Mouse (Mus musculus): ENCODE measurements around the gene Svs3b. TPM values are rescaled to one million over a fixed set of nuclear protein-coding genes. Genes with fewer than 3 reads are reported as not detected.

Gene Svs3b
- not detected in 4 replicates for total RNA-seq (2023)

DNA sequence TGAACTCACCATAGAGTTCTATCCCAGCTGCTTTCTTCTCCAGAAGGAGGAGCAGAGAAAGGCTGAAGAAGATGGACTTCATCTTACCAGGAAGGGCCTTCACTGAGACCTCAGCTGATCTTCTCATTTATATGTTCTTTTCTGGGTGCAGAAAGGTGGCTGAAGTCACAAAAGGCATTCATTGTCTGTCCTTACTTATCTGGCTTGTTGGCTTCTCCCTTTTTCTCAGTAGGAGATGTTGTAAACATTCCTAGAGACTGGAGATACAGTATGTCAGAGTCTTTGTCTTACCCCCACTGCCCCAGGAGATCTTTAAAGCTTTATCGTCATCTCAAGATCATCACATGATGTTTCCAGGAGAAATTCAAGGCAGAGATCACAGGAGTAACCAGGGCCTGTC lies at the start of gene Svs3b:
Gene Svs3b, minus strand, starts transcription at position 101 of the 400 bp plus-strand sequence.

DNA sequence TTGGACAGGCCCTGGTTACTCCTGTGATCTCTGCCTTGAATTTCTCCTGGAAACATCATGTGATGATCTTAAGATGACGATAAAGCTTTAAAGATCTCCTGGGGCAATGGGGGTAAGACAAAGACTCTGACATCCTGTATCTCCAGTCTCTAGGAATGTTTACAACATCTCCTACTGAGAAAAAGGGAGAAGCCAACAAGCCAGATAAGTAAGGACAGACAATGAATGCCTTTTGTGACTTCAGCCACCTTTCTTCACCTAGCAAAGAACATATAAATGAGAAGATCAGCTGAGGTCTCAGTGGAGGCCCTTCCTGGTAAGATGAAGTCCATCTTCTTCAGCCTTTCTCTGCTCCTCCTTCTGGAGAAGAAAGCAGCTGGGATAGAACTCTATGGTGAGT lies 32.5 kb upstream of the Svs3b start, which contains the start of gene Svs3a:
Gene Svs3a, plus strand, starts transcription at position 301 of the 400 bp plus-strand sequence.

DNA sequence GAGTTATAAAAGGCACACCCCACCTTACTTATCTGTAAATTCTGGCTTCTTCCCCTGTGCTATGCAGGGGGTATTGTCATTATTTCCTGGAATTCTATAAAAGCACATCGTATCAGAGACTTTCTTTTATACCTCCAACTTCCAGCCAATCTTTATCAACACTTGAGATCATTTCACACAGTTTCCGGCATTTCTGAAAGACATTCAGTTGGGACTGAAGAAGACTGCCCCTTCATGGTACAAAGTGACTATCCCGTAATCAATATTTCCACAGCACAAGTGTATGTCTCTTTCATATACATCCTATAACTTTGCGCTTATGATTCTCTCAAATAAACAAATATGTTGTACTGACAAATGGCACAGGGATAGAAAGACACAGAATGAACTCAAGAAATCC lies 21.9 kb upstream of the Svs3b start, which contains the start of gene Svs4:
Gene Svs4, minus strand, starts transcription at position 101 of the 400 bp plus-strand sequence.

DNA sequence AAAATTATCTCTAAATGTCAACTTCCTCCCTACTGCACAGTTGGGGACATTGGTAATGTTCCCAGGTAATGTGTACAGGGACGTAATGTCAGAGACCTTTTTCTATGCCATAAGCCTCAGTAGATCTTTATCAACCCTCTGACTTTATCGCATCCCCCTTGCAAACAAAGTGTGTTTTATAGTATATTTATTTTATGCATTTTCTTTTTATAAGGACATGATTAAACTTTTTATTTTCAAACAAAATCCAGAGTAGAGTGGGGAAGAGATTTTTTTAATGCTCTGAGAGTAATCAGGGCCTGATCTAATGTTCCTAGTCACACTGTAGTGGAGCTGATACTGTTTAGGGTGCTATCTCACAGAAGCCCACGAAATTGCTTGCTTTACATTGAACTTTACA lies 18.1 kb downstream of the Svs3b start, which contains the start of gene Svs2:
Gene Svs2, minus strand, starts transcription at position 101 of the 400 bp plus-strand sequence.

DNA sequence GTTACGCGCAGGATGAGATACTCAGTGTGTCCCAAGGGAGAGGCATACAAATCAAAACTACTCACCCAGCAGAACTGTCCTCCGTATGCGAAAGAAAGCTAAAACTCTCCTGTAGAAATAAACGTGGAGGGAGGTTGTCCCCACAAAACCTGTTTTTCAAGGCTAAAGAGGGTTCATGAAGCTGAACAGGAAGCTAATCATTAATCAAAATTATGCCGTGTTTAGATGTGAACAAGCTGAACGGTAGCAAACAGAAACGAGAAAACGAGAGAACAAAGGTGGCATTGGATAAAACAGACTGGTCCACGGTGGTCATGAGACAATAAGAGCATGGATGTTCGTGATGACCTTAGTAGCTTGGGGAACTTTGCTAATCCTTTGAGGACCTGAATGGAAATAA lies 34.9 kb downstream of the Svs3b start, which contains the start of gene Wfdc15b:
Gene Wfdc15b, minus strand, starts transcription at position 139 of the 400 bp plus-strand sequence.

Other genes with a start within 250 kb of the Svs3b start
- 2.1 to 5.3 TPM (median 4.1 TPM) in 4 replicates for gene Pabpc1l, start 231.2 kb downstream of the Svs3b start, total RNA-seq (2023)
- gene Stk4, start 186.3 kb downstream of the Svs3b start, total RNA-seq (2023): 229 to 235 TPM (median 230 TPM) in 4 replicates
- gene Tomm34, start 185.5 kb downstream of the Svs3b start, total RNA-seq (2023): 69.8 to 74.2 TPM (median 71.3 TPM) in 4 replicates
- not detected in 4 replicates for gene Kcns1, start 85.5 kb downstream of the Svs3b start, total RNA-seq (2023)
- gene Wfdc5, start 73.9 kb downstream of the Svs3b start, total RNA-seq (2023): not detected in 4 replicates
- gene Wfdc12, start 66.0 kb downstream of the Svs3b start, total RNA-seq (2023): not detected in 4 replicates
- not detected in 4 replicates for gene Wfdc15a, start 56.5 kb downstream of the Svs3b start, total RNA-seq (2023)
- gene Wfdc15b, start 35.0 kb downstream of the Svs3b start, total RNA-seq (2023): not detected in 4 replicates
- not detected in 4 replicates for gene Svs2, start 18.2 kb downstream of the Svs3b start, total RNA-seq (2023)
- gene Svs4, start 21.8 kb upstream of the Svs3b start, total RNA-seq (2023): not detected in 4 replicates
- not detected in 4 replicates for gene Svs3a, start 32.6 kb upstream of the Svs3b start, total RNA-seq (2023)
- gene Svs6, start 60.1 kb upstream of the Svs3b start, total RNA-seq (2023): not detected in 4 replicates
- gene Svs5, start 76.1 kb upstream of the Svs3b start, total RNA-seq (2023): not detected in 4 replicates
- gene Slpi, start 132.5 kb upstream of the Svs3b start, total RNA-seq (2023): 4.5 to 7.4 TPM (median 7.1 TPM) in 4 replicates
- gene Rbpjl, start 146.5 kb upstream of the Svs3b start, total RNA-seq (2023): 0.54 to 0.64 TPM (median 0.60 TPM) in 3 of 4 replicates, not detected in the other
- 0.18 to 0.46 TPM (median 0.39 TPM) in 4 replicates for gene Matn4, start 148.5 kb upstream of the Svs3b start, total RNA-seq (2023)
- gene Sdc4, start 187.2 kb upstream of the Svs3b start, total RNA-seq (2023): 166 to 182 TPM (median 177 TPM) in 4 replicates
- 54.0 to 63.8 TPM (median 57.4 TPM) in 4 replicates for gene Sys1, start 200.3 kb upstream of the Svs3b start, total RNA-seq (2023)
- 1.6 to 4.9 TPM in 2 of 4 replicates, not detected in the others for gene Gm20458, start 204.3 kb upstream of the Svs3b start, total RNA-seq (2023)
- not detected in 4 replicates for gene Trp53tg5, start 217.1 kb upstream of the Svs3b start, total RNA-seq (2023)
- 2.6 to 8.5 TPM (median 4.7 TPM) in 4 replicates for gene Dbndd2, start 229.5 kb upstream of the Svs3b start, total RNA-seq (2023)
- gene Pigt, start 240.9 kb upstream of the Svs3b start, total RNA-seq (2023): 66.6 to 71.3 TPM (median 70.8 TPM) in 4 replicates